Mouse (Mus musculus): ENCODE measurements around the gene Mpp2.

GRCm38 (mm10) chr11:102069633-102070032, 18.7 kb downstream of the Mpp2 start:
- TF ChIP-seq POLR2A (IDR thresholded peaks at IDR 0.05; ENCODE audit: low read depth, low read length) (no peak), CTCF (IDR thresholded peaks at IDR 0.05; ENCODE audit: extremely low read depth, insufficient read depth, insufficient read length, insufficient replicate concordance) (no peak)

All from spleen, adult 2 months (tissue).